26 mouse cellular contexts compared by ENCODE assay signal in the genomic region with DNA sequence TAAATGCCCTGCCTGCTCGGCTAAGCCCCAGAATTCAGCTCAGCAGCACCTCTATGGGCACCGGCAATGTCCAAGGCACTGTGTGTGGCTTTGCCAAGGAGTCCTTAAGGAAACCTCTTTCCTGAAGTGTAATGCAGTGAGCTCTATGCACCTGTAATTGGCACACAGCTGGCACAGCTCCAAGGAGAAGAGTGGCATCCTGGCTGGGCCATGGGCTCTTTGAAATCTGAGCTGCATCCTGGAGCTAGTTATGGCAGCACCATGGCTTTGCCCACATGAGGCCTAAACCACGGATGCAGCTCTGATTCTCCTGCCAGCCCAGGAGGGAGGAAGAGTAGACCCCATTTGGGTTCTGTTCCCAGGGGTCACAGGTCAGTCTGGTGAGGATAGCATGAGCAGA. TPM values are rescaled to one million over a fixed set of nuclear protein-coding genes. Genes with fewer than 3 reads are reported as not detected.
DNase-seq lines count a peak whose midpoint lies in the region; ATAC-seq and TF ChIP-seq lines count a peak whose summit lies in the region.
"Had no signal": no experiment of that assay in that cellular context is flagged by ENCODE, and none has a peak within 500 bp of the region (broad histone marks: within the 10 kb centered on the region; RNA-seq: fewer than 3 reads in every experiment).

No protein-coding gene starts in this region.

- no peak for TF ChIP-seq POLR2A in brain, embryonic 14.5 days (IDR thresholded peaks at IDR 0.05; ENCODE audit: borderline replicate concordance, extremely low read depth, insufficient read depth, insufficient read length, poor library complexity, severe bottlenecking)

- H3K4me1 ChIP-seq in hindbrain, embryonic 10.5 days (replicated peaks): peaks cover 20% of the 10 kb centered on the region
- no peaks in the 10 kb centered on the region for H3K4me1 ChIP-seq in hindbrain, embryonic 16.5 days (ENCODE audit: control insufficient read depth, insufficient read depth, low read depth, low read length)

- no peak overlapping the region for H3K4me3 ChIP-seq in hindbrain, embryonic 10.5 days
- no peak overlapping the region for H3K4me3 ChIP-seq in hindbrain, embryonic 16.5 days (ENCODE audit: low read length)
- H3K4me3 ChIP-seq: embryonic facial prominence, embryonic 10.5 days; embryonic facial prominence, embryonic 13.5 days; erythroblast, embryonic 14.5 days; forebrain, embryonic 12.5 days; heart, embryonic 13.5 days; hindbrain, embryonic 13.5 days had no signal

- no peak overlapping the region for H3K4me2 ChIP-seq in hindbrain, embryonic 16.5 days (ENCODE audit: low read length)
- H3K4me2 ChIP-seq: embryonic facial prominence, embryonic 13.5 days; forebrain, embryonic 12.5 days; hindbrain, embryonic 13.5 days had no signal

- no peak overlapping the region for H3K9ac ChIP-seq in hindbrain, embryonic 16.5 days (ENCODE audit: low read depth, low read length)
- H3K9ac ChIP-seq: embryonic facial prominence, embryonic 13.5 days; forebrain, embryonic 12.5 days; heart, embryonic 13.5 days; hindbrain, embryonic 13.5 days had no signal

- WGBS in hindbrain, embryonic 10.5 days: 82% methylated on average over 3 of the region's 3 CpGs
- WGBS in hindbrain, embryonic 16.5 days: 73% methylated on average over 3 of the region's 3 CpGs

- 0 out of 2 replicates have a peak overlapping the region, but pooled peaks have one; percentile 12 for H3K27ac ChIP-seq in hindbrain, embryonic 10.5 days
- H3K27ac ChIP-seq in hindbrain, embryonic 16.5 days (ENCODE audit: low read depth, low read length): no peak overlapping the region
- H3K27ac ChIP-seq: embryonic facial prominence, embryonic 10.5 days; embryonic facial prominence, embryonic 13.5 days; forebrain, embryonic 12.5 days; hindbrain, embryonic 13.5 days; hindbrain, postnatal 0 days had no signal

- H3K36me3 ChIP-seq in hindbrain, embryonic 10.5 days: no peaks in the 10 kb centered on the region
- no peaks in the 10 kb centered on the region for H3K36me3 ChIP-seq in hindbrain, embryonic 16.5 days (ENCODE audit: control insufficient read depth, insufficient read depth, low read length)
- H3K36me3 ChIP-seq: embryonic facial prominence, embryonic 10.5 days; forebrain, embryonic 12.5 days; heart, embryonic 13.5 days; hindbrain, embryonic 13.5 days had no signal

- TF ChIP-seq CTCF in brain, embryonic 14.5 days (IDR thresholded peaks at IDR 0.05; ENCODE audit: borderline replicate concordance, extremely low read depth, insufficient read depth, insufficient read length): no peak

- intact Hi-C loops in heart, postnatal 10 days (cut with DNase I): no loop called here

- H3K27me3 ChIP-seq in hindbrain, embryonic 10.5 days (ENCODE audit: insufficient read depth, poor library complexity, severe bottlenecking): no peaks in the 10 kb centered on the region
- no peaks in the 10 kb centered on the region for H3K27me3 ChIP-seq in hindbrain, embryonic 16.5 days (replicated peaks; ENCODE audit: control insufficient read depth, insufficient read depth, low read length)
- H3K27me3 ChIP-seq: embryonic facial prominence, embryonic 13.5 days; forebrain, embryonic 12.5 days; heart, embryonic 13.5 days; hindbrain, embryonic 13.5 days had no signal

- H3K9me3 ChIP-seq in hindbrain, embryonic 10.5 days: no peaks in the 10 kb centered on the region
- no peaks in the 10 kb centered on the region for H3K9me3 ChIP-seq in hindbrain, embryonic 16.5 days (ENCODE audit: control insufficient read depth, low read length)
- H3K9me3 ChIP-seq: embryonic facial prominence, embryonic 10.5 days; embryonic facial prominence, embryonic 13.5 days; forebrain, embryonic 12.5 days; heart, embryonic 13.5 days; hindbrain, embryonic 13.5 days had no signal

- DNase-seq in heart, adult 11 months: peak; percentile 87
- no peak for DNase-seq in heart, postnatal 10 days
- DNase-seq in hindbrain, embryonic 10.5 days (ENCODE audit: low spot score): no peak
- peak; percentile 42 for DNase-seq in brain, embryonic 14.5 days (ENCODE audit: low read depth)
- DNase-seq in skeletal muscle tissue, adult 2 months (ENCODE audit: low read depth, low spot score): peak; percentile 55
- DNase-seq: adrenal gland, adult 2 months; adrenal gland, postnatal 14 days; cerebellum, adult 11-12 months; cerebellum, adult 8-10 months; cerebellum, postnatal 36 days; embryo, embryonic 11 days; gastrocnemius, postnatal 10 days; heart, adult 18-20 months; kidney, adult 18-20 months had no signal

- ATAC-seq in hindbrain, embryonic 16.5 days: no peak
- ATAC-seq: CD4-positive, CD25-positive, alpha-beta regulatory T cell, adult 4 months; forebrain, embryonic 16.5 days; hindbrain, postnatal 0 days; inflammation-experienced regulatory T-cells, adult 6 months; intestine, embryonic 16.5 days had no signal

RNA-seq across cellular contexts. Expression of a gene that starts 16.1 kb away (rescaled TPM):
- 100 to 1,000 TPM; 157 to 164 TPM for total RNA-seq in heart, postnatal 10 days (2021)
- 21.2 and 25.6 TPM in 2 replicates for polyA plus RNA-seq in hindbrain, embryonic 10.5 days (2016; fragmentation: Nextera tagmentation; extraction: Ambion mirVana)
- 9.2 and 13.5 TPM in 2 replicates for polyA plus RNA-seq in hindbrain, embryonic 16.5 days (2015; fragmentation: Nextera tagmentation; extraction: Ambion mirVana)
- polyA plus RNA-seq in brain, embryonic 14.5 days (2012; rRNA removed): 15.1 and 29.8 TPM in 2 replicates
- polyA plus RNA-seq: CD4-positive, CD25-positive, alpha-beta regulatory T cell, adult 4 months; inflammation-experienced regulatory T-cells, adult 6 months had no signal

Comparison
In these comparisons a context has a peak if more than half of its experiments do, and no peak if none do; other contexts are left out.
1. DNase-seq: peak in heart, adult 11 months (single experiment), brain, embryonic 14.5 days (single experiment) and skeletal muscle tissue, adult 2 months (single experiment); none in heart, postnatal 10 days (0 of 2) and hindbrain, embryonic 10.5 days (single experiment).